Mouse (Mus musculus) embryo, embryonic 10 days (tissue): ENCODE measurements around the gene Atp2b1.

ENCODE experiments used
- DNase-seq: peaks from one replicate; pipeline ENCODE4 v3.0.0-alpha.2; 2015; ENCODE audit warnings: low spot score

Atp2b1 gene

GRCm38 (mm10) chr10:98913961-98914809 lies at the start of gene Atp2b1:
Gene Atp2b1, plus strand, starts transcription at chr10:98914406.
- peak; percentile 88 for DNase-seq

GRCm38 (mm10) chr10:98864851-98865250 lies 49.4 kb upstream of the Atp2b1 start:
- peak; percentile 27 for DNase-seq

- no peak for DNase-seq
Observed at GRCm38 (mm10) chr10:98866836-98867370, 47.3 kb upstream of the Atp2b1 start.

GRCm38 (mm10) chr10:98868351-98868908 lies 45.8 kb upstream of the Atp2b1 start:
- DNase-seq = no peak

- peak; percentile 9 for DNase-seq
Observed at GRCm38 (mm10) chr10:98877855-98878254, 36.4 kb upstream of the Atp2b1 start.

GRCm38 (mm10) chr10:98878636-98879035 lies 35.6 kb upstream of the Atp2b1 start:
- DNase-seq = no peak

GRCm38 (mm10) chr10:98880057-98880456 lies 34.1 kb upstream of the Atp2b1 start:
- DNase-seq = no peak

- no peak for DNase-seq
Observed at GRCm38 (mm10) chr10:98880711-98881110, 33.5 kb upstream of the Atp2b1 start.

GRCm38 (mm10) chr10:98881492-98881891 lies 32.7 kb upstream of the Atp2b1 start:
- DNase-seq = no peak

- DNase-seq = no peak
Observed at GRCm38 (mm10) chr10:98882587-98882986, 31.6 kb upstream of the Atp2b1 start.

GRCm38 (mm10) chr10:98884445-98884844 lies 29.8 kb upstream of the Atp2b1 start:
- DNase-seq = no peak

GRCm38 (mm10) chr10:98886770-98887271 lies 27.4 kb upstream of the Atp2b1 start:
- no peak for DNase-seq

GRCm38 (mm10) chr10:98891361-98891760 lies 22.8 kb upstream of the Atp2b1 start:
- DNase-seq = no peak

GRCm38 (mm10) chr10:98897507-98897906 lies 16.7 kb upstream of the Atp2b1 start:
- no peak for DNase-seq

GRCm38 (mm10) chr10:98897913-98898748 lies 16.1 kb upstream of the Atp2b1 start:
- no peak for DNase-seq

- DNase-seq = no peak
Observed at GRCm38 (mm10) chr10:98901533-98901932, 12.7 kb upstream of the Atp2b1 start.

GRCm38 (mm10) chr10:98905987-98906386 lies 8.2 kb upstream of the Atp2b1 start:
- no peak for DNase-seq

GRCm38 (mm10) chr10:98906941-98907549 lies 7.2 kb upstream of the Atp2b1 start:
- no peak for DNase-seq

GRCm38 (mm10) chr10:98913610-98913960 lies 621 bp upstream of the Atp2b1 start:
- no peak for DNase-seq

GRCm38 (mm10) chr10:98914810-98915241 lies 620 bp downstream of the Atp2b1 start:
- peak; percentile 72 for DNase-seq

- DNase-seq = peak; percentile 37
Observed at GRCm38 (mm10) chr10:98915398-98915931, 1.3 kb downstream of the Atp2b1 start.
